Mouse (Mus musculus) ES-Bruce4 (cell line): ENCODE measurements at regions not wholly inside any gene's neighbourhood (a gene's known extent, or its start where the extent isn't known, plus 50 kb on each side); places are given as distances from the start of the nearest gene placed in this dataset.

Source experiments
- CTCF ChIP-seq: IDR thresholded peaks from one replicate; pipeline ENCODE4 v1.8.1; 2011; ENCODE audit warnings: low read depth, low read length
- EP300 ChIP-seq: IDR thresholded peaks from 2 replicates; pipeline ENCODE4 v1.6.1; 2011; ENCODE audit warnings: low read depth, low read length; ENCODE audit not compliant: insufficient read depth

- TF ChIP-seq CTCF (no peak), EP300 (no peak)
Observed at GRCm38 (mm10) chr15:88490316-88491090, 109.6 kb upstream of the Zdhhc25 start.
